Mouse (Mus musculus): ENCODE results near the gene Eml1.

The Eml1 gene

DNA sequence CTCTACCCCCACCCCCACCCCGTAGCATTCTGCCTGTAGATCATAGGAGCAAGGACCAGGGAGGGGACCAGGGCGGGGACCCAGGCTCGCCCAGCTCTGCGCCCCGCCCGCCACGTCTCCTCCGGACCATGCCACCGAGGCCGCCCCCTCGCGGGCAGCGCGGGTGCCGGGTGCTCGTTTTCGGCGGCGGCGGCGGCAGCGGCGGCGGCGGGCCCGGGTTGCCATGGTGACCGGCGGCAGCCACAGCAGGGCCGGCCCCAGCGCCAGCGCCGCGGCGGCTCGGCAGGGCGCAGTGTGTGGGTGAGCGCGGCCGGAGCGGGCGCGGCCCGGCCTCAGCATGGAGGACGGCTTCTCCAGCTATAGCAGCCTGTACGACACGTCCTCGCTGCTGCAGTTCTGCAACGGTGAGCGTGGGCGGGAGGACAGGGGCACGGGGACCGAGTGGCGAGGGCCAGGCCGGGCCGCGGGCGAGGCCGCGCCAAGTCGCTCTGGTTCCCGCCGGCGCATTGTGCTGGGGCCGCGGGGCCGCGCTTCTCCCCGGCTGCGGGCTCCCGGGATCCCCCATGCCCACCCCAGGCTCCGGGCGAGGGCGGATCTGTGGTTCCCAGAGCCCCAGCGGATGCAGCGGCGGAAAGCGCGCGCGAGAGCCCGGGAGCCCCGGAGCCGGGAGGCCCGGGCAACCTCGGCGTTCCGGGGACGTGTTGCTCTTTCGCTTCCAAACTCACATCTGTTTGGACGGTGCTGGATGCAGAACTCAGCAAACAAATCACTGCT is 52.3 kb downstream of the Eml1 start:
- CTCF ChIA-PET, result no interaction called here

DNA sequence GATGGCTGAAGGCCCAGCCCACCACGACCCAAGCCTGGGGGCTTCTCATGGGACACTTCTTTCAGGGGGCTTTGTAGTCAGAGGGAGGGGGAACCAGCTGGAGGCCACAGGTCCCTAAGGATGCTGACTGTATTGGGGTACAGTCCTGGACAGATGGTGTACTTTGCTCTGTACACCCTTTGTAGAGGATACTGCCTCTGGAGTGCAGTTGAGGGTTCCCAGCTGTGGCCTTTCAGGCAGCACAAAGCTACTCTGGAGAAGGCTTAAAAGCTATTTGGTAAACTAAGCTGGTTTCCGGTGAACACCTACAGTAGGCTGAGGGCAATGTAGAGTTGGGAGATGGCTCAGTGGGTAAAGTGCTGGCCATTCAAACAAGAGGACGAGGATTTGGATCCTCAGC is 60.2 kb downstream of the Eml1 start:
- CTCF ChIA-PET, result no interaction called here

DNA sequence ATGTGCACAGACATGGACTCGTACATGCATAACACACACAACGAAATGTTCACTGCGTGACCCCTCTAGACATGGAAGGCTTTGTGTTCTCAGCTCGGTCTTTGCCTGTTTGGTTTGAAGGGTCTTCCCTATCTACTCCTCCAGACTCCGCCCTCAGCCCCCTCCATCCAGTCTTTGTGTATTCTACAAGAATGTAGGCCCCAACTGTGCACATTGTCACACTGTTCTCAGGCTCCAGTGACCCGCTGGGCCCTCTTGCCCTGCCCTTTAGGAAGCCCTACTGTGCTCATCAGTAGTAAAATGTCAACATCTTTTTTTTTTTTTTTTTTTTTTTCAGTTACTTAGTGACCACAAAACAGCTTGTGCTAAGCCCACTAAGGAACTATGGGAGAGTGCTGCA is 61.0 kb downstream of the Eml1 start:
- CTCF ChIA-PET, result no interaction called here

DNA sequence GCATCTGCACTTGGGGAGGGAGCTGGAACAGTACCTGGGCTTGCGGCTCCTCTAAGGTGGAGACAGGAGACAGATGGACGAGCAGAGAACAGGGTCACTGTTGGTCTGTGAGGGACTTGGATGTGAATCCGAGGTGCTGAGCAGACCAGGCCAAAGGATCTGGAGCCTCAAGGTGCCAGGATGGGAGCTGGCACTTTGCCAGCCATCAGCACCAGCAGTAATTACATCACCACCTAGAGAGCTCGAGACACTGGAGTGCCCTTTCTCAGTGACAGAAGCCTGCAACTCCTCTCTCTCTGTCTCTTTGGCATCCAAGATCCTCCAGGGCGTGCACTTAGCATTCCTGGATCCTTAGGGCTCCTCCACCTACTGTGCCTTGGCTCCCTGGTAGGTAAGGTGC is 61.8 kb downstream of the Eml1 start:
- CTCF ChIA-PET, result no interaction called here

DNA sequence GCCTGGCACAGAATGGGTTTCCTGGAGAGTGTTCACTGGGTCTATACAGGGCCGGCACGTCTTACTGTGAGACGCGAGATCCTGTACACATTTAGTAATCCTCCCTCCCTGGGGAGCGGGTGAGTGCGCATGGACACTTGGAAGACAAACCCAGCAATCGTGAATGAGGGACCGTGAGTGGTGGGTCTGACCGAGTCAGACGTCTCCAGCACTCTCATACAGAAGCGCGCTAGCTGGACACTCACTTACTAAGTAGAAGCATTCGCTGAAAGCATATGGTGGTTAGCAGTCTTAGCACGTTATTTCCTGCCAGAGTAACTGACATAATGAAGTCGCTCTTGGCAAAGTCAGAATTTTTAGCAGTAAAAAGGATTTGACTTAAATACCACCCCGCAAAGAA is 62.3 kb downstream of the Eml1 start:
- CTCF ChIA-PET, result no interaction called here

DNA sequence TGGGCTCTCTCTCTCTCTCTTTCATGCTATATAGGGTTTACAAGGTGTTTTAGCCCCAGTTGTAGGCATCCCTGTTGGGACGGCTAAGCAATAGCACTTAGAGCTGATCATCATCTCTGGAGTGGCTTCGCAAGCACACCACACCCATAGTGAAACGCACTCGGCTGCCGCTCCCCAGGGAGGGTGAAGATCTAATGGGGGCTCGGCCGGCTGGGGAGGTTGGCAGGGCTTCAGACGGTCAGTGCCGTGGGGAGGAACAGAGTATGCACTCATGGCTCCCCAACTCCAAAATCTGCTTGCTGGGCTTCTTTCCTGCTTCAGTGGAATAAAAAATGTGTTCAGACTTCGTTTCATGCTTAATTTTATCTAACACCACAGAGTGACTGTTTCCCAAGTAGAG is 62.7 kb downstream of the Eml1 start:
- CTCF ChIA-PET, result no interaction called here

DNA sequence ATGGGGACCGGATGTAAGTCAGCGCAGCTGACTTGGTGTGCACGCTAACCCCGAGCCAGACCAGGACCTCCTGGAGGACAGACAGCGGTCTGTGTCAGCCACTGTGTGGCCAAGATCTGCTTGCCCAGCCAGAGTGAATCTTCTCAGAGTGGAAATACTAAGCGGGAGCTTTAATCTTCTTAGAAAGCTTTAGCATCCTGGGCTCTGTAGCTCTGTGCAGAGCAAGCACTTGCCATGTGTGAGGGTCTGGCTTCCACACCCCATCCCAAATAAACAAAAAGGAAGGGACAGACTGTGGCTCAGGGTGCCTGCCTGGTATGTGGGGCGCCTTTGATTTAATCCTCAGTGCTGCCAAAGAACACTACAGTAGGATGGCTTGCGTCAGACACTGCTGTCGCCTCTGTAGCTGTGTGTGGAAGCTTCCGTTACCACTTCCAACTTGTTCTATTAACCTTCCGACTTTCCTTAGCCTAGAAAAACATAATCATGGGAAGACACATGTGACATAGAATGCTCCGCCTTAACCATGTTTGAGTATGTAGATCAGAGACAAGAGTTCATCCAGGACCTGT is 64.8 kb downstream of the Eml1 start:
- CTCF ChIA-PET, result no interaction called here

DNA sequence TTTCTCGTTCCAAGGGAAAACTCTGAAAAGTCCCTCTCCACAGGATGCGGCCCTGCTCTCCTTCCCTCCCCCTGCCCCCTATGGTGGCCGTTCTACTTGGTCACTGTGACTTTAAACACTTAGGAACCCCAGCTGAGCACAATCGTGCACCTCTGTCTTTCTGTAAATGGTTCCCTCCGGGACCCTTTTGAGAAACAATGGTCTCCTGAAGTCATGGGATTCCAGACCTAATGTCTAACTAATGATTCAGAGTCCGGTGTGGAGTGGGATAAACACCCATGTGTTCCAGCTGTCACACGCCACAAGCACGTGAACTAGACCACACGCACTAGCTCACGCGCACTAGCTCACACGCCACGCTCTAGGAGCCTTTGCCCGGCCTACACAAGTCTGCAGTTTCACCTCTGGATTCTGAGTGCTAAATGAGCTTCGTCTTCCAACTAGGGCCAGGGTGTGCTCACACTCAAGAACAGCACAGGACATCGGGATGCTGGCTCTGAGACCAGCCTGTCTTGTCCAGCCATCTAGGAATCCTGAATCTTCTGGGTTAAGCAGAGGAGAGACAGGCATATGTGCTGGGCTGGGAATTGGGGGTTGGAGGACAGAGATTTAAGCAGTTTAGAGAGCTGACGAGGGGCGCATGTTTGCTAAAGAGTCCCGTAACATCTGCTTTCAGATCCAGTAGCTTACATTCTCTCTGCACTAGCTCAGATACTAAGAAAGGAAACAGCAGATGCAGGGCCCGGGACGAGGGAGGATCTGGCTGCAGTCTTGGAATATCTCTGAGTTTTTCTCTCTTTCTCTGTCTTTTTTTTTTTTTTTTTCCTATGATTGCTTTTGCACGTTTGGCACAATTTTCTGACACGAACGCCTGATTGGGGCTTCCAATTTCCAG is 65.5 kb downstream of the Eml1 start:
- CTCF ChIA-PET, result no interaction called here

DNA sequence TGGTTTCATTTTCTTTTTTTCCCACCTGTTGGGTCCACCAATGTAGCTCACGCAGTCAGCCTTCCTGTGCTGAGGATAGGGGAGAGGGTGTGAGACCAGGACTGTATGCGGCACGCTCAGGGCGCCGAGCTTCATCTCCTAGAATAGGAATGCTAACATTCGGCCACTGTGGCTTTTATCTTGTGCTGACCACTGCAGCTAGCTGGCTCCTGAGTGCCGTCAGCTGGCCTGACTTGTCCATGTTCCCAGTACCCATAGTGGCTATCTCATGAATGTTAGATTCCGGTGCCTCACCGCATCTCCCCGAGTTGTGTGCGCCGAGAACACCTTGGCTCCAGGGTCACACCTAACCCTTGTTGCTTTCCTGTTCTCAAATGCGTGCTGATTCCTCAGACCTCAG is 66.7 kb downstream of the Eml1 start:
- CTCF ChIA-PET, result no interaction called here

DNA sequence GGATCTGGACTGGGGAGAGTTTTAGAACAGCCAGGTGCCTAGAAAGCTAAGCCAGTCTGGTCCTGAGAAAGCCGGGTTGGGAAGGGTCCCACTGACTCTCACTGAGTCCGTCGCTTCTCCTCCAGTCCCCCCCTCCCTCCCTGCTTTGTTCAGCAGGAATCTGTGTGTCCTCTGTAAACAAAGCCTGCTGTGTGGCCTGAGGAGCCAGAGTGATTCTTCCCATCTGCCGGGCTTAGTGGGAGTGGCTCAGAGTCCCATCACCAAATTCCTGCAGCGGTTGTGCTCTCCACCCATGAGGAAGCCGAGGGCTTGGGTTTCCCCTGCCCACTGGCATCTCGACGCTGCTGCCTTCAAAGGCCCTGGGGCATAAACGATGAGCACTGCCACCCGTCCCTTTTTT is 72.5 kb downstream of the Eml1 start:
- CTCF ChIA-PET, result no interaction called here

DNA sequence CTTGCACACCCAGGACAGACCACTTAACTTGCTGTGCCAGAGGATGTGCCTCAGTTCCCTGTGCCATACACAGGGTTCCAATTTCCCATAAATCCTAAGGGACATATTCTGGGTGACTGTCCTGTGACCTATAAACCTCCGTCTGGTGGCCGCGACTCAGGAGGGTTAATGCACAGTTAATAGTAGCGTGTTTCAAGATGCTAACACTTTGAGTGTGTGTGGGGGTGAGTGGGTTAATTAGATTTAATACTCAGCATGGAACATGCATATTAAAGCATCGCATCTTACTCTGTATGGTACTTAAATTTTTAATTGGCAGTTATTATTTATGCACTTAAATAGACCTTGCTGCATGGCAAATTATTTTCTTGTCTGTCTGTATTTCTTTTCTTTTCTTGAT is 73.0 kb downstream of the Eml1 start:
- CTCF ChIA-PET, result no interaction called here

DNA sequence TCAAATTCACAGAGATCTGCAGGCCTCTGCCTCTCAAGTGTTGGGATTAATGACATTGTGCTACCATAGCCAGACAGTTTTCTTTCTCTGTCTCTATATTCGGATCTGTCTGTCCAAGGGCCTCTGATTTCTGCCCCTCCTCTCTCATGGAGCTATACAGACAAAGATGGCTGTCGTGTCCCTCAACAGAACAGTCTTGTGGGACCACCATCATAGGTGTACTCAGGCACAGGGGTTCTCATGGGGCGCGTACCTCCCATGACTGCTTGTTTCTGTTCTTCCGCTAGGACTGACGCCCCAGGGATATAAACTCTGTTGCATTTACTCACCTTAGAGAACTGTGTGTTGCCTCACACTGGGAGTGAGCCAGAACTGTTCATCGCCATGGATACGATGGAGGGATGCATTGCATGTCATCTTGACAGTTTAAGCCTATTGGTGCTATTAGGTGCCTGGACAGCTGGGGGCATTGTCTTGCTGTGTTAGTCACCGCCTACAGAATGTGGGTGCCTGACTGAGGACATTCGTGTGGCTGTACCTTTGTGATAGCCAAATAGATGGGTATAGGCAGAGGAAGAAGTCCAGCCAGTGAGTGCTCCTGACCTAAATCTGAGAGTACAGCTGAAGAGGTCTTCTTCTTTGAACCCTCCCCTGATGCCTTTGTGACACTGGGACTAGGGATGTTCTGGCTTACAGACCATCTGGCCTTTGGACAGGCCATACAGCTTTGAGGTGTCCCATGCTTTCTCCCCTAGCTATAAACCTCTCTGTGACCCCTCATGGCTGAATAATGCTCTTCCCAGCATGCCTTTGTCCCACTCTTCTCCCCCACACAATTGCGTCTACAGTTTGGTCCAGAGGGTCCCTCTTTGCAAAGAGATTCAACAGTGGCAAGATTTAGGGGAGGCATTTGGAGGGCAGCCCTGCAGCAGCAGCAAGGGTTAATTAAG is 73.7 kb downstream of the Eml1 start:
- CTCF ChIA-PET, result no interaction called here

DNA sequence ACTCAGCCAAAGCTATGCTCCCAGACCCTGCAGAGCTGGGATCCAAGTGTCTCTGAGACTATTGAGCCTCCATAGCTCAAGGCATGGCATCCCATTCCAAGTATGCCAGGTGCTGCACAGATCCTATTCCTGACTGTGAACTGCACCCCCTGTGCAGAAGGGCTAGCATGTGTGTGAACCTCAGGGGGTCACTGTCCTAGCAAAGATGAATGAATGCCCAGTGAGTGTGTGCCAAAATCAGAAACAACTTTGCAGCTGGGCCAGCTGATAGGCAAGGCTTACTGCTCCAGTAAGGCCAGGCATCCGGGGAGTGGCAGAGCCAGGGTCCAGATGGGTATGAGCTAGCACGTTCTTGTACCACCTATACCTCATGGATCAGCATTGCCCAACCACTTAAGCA is 76.0 kb downstream of the Eml1 start:
- CTCF ChIA-PET, result no interaction called here

DNA sequence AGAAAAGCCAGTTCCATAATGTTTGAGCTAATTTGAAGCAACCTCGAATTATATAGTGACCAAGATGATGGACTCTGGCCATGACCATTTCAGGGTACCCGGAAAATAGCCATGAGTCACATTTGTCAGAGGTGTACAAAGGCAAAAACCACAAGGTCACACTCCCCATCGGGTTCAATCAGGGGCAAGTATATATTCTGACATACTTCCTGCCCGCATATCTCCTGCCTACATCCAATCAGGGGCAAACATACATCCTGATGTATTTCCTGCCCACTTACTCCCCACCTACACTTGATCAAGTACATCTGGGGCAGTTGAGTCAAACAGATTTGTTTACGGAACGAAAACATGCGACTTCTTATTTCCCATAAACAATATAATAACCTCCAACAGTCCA is 77.6 kb downstream of the Eml1 start:
- CTCF ChIA-PET, result no interaction called here

DNA sequence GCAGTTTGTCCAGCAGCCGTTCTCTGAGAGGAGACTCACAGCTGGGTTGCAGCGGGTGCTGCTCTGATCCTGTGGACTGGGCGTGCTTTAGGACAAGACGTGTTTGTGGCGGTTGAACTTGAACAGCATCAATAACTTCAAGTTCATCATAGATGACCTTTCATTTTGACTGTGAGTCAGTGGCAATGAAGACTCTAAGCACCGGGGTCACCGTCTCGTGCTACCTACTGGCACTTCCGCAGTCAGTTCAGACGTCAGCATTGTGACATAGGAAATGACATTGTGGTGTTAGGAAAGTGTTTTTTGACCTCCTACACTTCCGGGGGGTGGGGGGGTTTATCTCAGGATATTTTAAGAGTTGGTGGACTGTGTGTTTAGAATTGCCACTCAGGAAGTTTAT is 79.2 kb downstream of the Eml1 start:
- CTCF ChIA-PET, result no interaction called here

DNA sequence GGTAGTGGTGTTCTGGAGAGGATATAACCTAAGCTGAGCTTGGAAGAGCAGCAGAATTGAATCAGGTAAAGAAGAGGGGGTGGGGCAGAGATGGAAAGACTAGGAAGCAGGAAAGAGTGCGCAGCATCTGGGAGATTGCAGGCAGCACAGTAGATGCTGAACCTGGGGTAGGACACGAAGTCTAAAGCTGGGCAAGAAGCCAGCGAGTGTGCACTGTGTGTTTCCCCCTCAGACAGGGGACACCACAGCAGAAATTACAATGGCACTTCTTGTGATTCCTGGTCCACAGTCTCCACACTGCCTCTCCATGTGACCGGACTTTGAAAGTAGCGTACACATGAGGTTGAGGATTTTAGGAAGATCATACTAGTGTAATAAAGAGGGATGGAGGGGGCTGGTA is 79.8 kb downstream of the Eml1 start:
- CTCF ChIA-PET, result no interaction called here

DNA sequence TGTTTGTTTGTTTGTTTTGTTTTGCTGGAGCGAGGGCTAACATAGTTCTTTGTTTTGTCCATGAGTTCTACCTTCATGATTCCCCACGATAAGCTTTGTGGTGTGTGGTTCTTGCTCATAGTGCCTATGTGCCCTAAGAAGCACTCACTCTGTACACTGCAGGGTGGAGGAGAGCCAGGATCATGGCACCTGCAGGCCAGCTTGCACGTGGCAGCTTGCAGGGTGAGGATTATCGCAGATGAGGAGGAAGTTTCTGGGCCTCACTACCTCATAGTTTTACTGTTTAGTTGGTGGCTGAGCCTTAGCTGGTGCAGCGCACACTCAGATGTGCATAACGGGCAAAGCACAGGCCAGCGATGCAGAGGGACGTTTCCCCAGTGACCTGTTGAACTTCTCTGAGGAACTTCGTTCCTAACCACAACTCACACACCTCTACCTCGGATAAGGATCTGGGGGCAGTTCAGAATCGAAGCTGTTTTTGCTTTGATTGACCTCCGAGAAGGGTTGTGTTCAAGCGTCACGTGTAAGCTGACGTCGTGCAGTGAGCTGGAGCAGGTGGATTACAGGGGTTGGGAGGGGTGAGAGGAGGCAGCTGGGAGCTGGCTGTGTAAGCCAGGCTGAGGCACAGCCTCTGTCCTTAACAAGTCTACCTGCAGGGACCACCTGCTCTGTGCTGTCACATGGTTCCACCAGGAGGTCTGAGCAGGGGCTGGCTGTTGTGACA is 81.6 kb downstream of the Eml1 start:
- CTCF ChIA-PET, result no interaction called here

DNA sequence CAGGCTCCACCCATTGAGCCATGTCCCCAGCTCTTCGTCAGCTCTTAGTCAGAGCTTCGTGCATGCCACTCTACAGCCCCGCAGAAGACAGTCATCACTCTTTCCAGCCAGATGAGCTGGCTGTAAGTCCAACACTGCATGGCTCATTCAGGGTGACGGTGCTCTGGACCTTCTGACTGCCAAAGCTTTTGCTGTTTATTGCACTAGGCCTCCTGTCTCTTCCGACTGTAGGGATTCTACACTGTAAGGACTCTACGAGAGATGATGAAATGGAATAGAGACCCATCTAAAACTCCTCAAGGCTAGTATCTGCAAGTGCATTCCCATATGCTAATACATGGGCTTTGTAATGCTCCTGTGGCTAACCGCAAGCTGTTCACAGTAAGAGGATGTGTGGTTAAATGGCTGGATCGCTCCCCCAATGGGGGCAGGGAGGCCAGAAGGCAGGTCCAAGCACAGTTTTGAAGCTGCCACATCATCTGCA is 82.8 kb downstream of the Eml1 start:
- CTCF ChIA-PET, result no interaction called here

DNA sequence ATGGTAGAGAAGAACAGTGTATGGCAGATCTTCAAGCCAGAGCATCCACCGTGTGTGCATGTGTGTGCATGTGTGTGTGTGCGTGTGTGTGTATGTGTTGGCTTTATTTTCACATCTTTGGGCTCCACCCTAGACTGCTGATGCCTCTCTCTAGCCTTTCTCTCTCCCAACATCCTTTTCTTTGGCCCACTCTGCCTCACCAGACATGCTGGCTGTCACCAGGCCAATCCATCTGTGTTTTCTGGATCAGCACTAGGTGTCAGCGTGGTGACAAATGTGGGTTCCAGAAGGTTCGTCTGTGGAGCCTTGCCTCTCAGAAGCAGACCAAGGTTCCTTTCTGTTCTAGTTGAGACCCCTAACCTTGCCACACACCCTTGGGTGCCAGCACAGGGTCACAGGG is 84.2 kb downstream of the Eml1 start:
- CTCF ChIA-PET, result interaction anchor here (0.6 kb wide), 1 partner anchor 37 kb away, joined by 3 read pairs; no protein-coding TSS in a partner anchor

DNA sequence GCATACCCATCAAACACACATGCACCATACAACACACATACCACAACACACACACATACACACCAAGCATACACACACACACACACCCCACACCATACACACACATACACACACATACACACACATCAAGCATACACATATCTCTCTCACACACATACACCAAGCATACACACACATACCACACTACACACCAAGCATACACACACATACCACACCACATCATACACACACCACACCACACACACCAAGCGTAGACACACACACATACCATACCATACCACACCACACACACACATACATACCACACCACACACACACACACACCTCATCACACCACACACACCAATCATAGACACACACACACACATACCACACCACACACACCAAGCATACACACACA is 102.1 kb downstream of the Eml1 start:
- CTCF ChIA-PET, result no interaction called here

DNA sequence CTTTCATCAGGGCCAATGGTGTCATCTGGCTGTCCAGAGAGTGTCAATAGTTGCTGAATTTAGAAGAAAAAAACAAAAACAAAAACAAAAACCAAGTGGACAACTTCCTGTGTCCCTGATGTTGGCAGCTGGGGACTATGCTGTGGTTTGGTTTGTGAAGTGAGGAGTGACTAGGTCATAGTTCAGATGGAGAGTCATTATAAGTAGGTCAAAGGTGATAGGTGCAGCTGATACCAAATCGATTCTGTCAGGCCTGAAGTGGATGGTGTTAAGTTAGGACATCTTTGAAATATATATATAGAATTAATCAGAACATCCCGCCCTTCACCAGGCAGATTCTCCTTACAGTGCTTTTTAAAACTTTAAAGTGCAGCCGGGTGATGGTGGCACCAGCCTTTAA is 103.7 kb downstream of the Eml1 start:
- CTCF ChIA-PET, result no interaction called here
